Mouse (Mus musculus): ENCODE measurements at regions not wholly inside any gene's neighbourhood (a gene's known extent, or its start where the extent isn't known, plus 50 kb on each side); places are given as distances from the start of the nearest gene placed in this dataset.

DNA sequence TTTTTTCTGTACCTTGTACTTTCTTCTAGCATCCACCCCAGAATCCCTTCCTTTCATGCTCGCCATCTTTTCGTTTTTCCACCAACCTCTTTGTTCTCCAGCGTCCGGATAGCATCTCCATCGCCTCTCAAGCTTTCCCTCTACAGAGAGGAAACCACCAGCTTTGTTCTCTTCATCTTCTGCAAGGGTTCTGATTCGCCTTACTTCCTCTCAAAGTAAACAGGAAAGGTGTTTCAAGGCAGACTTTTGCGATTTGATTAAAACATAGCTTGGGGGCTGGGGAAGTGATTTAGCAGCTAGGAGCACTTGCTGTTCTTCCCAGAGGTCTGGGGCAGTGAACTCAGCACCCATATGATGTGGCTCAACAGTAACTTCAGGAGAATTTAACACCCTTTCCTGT is 71.4 kb downstream of the Emp1 start:
- no peak for ATAC-seq (replicated peaks; ENCODE audit: low FRiP score, low TSS enrichment, poor library complexity, severe bottlenecking)

DNA sequence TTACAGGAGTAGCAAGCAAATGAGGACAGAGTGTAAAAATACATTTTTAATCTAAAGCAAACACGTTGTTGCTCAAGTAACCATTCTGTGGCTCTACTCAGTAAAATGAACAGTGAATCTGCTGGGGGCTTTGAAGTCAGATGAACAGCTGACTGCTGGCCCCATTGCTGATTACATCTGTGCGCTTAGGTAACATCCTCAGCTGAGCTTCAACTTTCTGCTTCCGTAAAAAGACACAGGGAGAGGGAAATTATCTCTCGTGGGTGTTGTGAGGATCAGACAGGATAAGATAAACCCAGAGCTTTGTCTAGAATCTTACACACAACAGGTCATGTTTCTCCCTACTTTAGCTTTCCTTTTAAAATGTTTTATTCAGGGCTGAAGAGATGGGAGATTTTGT is 74.0 kb downstream of the Emp1 start:
- no peak for ATAC-seq (replicated peaks; ENCODE audit: low FRiP score, low TSS enrichment, poor library complexity, severe bottlenecking)

- no peak for ATAC-seq (replicated peaks; ENCODE audit: low FRiP score, low TSS enrichment, poor library complexity, severe bottlenecking)
Observed at GRCm38 (mm10) chr6:135438271-135438670, 75.9 kb downstream of the Emp1 start.

- no peak for ATAC-seq (replicated peaks; ENCODE audit: low FRiP score, low TSS enrichment, poor library complexity, severe bottlenecking)
Observed at GRCm38 (mm10) chr6:135441126-135441871, 79.0 kb downstream of the Emp1 start.

DNA sequence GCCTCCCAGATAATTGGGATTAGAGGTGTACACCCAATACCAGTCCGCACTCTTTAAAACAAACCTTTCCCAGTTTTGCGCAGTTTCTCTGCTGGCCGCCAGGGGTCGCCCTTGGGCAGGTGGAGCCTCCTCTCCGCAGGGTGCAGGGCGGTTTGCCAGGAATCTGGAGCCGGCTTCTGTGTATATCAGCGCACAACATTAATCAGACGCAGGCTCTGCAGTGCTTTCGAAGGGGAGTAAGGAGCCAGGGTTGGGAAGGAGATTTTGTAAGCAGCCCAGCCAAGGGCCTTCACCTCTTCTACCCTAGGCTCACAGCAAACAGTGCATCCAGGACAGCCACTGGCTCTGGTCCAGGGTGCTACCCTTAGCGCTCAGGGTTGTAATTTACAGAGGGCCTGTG is 82.3 kb downstream of the Emp1 start:
- ATAC-seq (replicated peaks; ENCODE audit: low FRiP score, low TSS enrichment, poor library complexity, severe bottlenecking), result peak; percentile 91

DNA sequence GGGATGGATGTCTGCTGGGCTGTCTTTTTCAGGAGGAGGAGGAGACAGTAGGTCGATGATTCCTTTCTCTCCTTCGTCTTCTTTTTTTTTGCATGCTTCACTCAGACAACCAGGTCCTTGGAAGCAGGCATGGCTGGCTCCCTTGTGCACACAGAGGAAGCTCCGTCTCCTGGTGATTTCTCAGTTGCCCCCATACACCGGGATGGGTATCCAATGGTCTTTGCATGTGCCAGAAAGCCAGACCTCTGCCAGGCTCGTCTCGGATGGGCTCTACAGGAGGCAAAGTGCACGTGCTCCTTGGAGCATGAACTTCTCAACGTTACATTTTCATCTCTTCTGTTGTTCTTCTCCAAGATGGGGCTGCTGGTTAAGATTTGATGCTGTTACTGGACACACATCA is 82.7 kb downstream of the Emp1 start:
- no peak for ATAC-seq (replicated peaks; ENCODE audit: low FRiP score, low TSS enrichment, poor library complexity, severe bottlenecking)

DNA sequence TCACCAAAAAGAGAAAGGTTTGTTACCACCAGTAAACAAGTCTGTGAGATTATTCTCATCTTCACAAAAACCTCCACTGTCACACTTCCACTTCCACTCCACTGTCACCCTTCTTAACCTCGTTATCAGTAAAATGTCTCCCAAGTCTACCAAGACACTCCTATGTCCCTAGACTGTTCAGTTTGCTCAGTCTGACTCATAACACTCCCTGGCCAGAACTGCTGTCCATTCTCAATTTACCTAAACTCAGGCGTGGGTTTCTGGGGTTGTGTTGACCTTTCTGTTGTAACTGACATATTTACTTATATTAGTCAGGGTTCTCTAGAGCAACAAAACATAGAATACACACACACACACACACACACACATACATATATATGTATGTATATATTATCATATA is 85.5 kb downstream of the Emp1 start:
- no peak for ATAC-seq (replicated peaks; ENCODE audit: low FRiP score, low TSS enrichment, poor library complexity, severe bottlenecking)

GRCm38 (mm10) chr6:135449228-135449627 is 86.9 kb downstream of the Emp1 start:
- no peak for ATAC-seq (replicated peaks; ENCODE audit: low FRiP score, low TSS enrichment, poor library complexity, severe bottlenecking)

GRCm38 (mm10) chr6:135450573-135450972 is 88.2 kb downstream of the Emp1 start:
- ATAC-seq (replicated peaks; ENCODE audit: low FRiP score, low TSS enrichment, poor library complexity, severe bottlenecking), result no peak

GRCm38 (mm10) chr6:135451165-135451797 is 88.9 kb downstream of the Emp1 start:
- no peak for ATAC-seq (replicated peaks; ENCODE audit: low FRiP score, low TSS enrichment, poor library complexity, severe bottlenecking)

GRCm38 (mm10) chr6:135453041-135453440 is 90.7 kb downstream of the Emp1 start:
- no peak for ATAC-seq (replicated peaks; ENCODE audit: low FRiP score, low TSS enrichment, poor library complexity, severe bottlenecking)

DNA sequence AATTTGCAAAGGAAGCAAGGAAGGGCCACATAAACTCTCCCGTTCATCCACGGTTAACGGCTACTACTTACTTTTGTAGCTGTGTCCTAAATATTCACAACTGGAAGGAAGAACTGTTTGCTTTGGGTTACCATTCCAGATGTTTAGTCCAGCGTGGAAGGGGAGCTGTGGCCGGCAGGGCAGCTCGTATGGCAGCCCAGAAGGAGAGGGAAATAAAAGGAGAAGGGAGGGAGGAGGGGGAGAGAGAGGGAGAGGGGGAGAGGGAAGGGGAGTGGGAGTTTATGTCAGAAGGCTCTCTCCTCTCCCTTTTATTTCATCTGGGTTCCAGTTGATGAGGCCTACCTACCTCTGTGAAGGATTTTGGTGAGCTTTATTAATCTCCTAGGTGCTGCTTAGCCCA is 110.2 kb downstream of the Emp1 start:
- ATAC-seq (replicated peaks; ENCODE audit: low FRiP score, low TSS enrichment, poor library complexity, severe bottlenecking), result no peak

DNA sequence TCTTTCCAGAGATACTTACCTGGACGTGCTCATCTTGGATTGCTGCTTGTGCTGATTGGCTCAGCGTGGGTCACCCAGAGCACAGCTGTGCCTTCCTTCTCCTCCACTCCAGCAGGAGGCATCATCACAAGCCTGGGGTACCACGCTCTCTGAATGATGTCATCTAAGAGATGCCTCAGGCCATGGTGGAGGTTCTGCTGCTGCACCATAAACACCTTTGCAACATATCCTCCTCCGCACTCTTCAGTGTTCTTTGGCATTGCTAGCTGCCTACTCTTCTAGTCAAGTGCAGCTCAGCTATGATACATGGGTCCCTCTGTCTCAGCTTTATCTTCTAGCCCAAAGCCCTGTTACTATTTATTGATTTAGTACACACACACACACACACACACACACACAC is 110.8 kb downstream of the Emp1 start:
- ATAC-seq (replicated peaks; ENCODE audit: low FRiP score, low TSS enrichment, poor library complexity, severe bottlenecking), result no peak

DNA sequence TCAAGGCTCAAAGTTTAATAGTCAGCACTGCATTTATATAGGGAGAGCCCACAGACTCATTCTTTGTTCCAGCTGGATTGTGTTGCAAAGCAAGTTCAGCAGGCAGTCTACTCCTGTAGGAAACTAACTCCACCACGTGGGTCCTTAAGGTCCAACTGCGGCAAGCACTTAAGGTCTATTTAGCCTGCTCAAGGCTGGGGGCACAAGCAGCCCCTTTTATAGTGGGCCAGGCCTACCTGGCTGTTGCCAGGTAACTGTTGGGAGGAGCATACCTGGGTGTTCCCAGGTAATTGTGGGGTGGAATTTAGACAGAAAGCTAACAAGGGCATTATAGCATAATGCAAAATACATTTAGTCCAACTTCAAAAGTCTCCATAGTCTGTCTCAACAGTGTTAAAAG is 126.5 kb downstream of the Emp1 start:
- no peak for ATAC-seq (replicated peaks; ENCODE audit: low FRiP score, low TSS enrichment, poor library complexity, severe bottlenecking)

DNA sequence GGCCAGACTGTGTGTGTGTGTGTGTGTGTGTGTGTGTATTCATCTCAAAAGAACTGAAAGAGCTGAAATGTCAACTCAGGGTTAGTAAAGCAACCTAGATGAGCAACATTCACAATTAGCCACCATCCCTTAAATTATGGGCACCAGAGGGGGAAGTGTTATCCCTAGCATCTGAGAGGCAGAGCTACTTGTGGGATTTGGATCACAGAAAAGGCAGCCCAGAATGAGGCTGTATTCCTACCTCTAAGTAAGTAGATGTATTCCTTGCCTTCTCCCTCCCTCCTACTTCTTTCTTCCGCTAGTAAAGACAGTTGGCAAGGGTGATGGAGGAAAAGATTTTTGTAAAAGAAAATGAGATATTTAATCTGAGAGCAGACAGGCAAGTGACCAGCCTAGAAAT is 131.6 kb downstream of the Emp1 start:
- ATAC-seq (replicated peaks; ENCODE audit: low FRiP score, low TSS enrichment, poor library complexity, severe bottlenecking), result no peak

DNA sequence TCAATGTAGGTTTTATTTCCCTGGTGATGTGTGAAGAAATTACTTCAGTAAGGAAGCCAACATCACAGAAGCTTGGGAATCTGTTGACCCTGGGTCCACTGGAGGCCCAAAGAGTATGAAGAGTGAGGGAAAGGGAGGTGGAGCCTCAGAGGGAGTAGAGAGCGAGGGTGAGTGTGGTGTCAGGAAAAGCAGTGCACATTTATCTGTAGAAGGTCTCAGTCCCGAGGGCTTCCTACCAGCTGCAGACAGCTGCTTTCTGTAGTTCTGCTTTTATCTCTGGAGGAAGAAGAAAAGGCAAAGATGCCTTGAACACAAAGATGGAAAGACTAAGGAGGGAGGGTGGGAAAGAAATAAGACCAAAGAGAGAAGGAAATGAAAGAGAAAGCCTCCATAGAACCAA is 133.5 kb downstream of the Emp1 start:
- ATAC-seq (replicated peaks; ENCODE audit: low FRiP score, low TSS enrichment, poor library complexity, severe bottlenecking), result no peak

DNA sequence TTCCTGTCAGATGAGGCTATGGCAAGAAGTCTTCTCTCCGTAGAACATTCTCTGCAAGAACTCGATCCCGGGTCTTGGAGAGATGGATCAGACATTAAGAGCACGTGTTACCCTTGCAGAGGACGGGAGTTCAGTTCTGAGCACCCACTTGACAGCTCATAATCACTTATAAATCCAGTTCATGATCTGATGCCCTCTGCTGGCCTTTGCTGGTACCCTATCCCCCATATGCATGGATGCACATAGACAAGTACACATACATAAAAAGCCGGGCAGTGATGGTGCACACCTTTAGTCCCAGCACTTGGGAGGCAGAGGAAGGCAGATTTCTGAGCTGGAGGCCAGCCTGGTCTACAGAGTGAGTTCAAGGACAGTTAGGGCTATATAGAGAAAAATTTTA is 136.2 kb downstream of the Emp1 start:
- ATAC-seq (replicated peaks; ENCODE audit: low FRiP score, low TSS enrichment, poor library complexity, severe bottlenecking), result no peak

- no peak for ATAC-seq (replicated peaks; ENCODE audit: low FRiP score, low TSS enrichment, poor library complexity, severe bottlenecking)
Observed at GRCm38 (mm10) chr6:135500381-135500780, 138.0 kb downstream of the Emp1 start.

- ATAC-seq (replicated peaks; ENCODE audit: low FRiP score, low TSS enrichment, poor library complexity, severe bottlenecking), result no peak
Observed at GRCm38 (mm10) chr6:135501791-135502190, 139.4 kb downstream of the Emp1 start.

DNA sequence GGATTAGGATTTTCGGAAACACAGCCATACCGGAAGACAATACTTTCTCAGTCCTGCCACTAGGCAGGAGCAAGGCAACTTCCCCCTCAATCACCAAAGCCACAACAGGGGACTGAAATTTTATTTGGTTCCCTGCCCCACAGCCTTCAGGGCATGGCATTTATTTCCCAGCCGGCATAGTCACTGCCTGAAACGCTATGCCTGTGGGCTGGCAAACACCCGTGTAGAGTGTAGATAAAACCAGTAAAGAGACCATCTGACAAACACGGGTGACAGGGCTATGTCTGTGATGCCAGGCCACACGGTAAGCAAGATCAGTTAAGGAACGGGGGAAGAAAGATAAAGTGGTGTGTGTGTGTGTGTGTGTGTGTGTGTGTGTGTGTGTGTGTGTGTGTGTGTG is 140.1 kb downstream of the Emp1 start:
- peak; percentile 92 for ATAC-seq (replicated peaks; ENCODE audit: low FRiP score, low TSS enrichment, poor library complexity, severe bottlenecking)

DNA sequence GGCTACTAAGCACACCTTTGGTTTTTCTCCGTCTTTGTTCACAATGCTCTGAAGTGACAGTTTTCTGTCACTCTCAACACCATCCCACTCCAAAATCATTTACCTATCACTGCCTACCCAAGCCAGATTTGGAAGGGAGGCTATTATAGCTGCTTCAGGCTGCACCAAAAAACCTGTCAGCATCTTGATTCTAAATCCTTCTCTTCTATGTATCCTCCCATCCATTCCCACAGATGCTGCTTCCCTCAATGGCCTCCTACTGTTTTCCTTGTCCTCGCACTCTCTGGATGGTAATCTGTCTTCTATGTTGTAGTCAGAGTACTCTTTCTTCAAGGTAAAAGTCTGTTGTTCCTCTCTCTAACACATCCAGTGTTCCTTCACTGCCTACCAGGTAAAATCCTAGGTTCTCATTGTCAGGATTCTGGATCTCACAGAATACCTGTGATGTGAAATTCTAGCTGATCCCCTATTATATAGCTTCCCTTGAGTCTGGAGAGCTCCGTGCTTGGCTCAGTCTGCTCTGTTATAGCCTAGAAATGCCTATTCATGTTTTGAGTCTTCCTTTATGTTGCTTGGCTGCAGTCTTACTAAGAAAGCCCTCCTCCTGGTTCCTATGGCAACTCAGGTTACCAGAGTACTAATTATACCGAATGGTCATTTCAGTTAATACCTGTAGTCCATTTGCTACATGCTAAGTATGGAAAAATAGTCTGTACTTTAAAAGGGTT is 156.5 kb downstream of the Emp1 start:
- ATAC-seq (replicated peaks; ENCODE audit: low FRiP score, low TSS enrichment, poor library complexity, severe bottlenecking), result no peak

All from megakaryocyte-erythroid progenitor cell, adult 5-6 weeks (primary cell).